Mouse (Mus musculus): ENCODE data around the gene Ssu72.
A peak's percentile ranks its signal among the peaks of the same experiment; 100 is the strongest.
"Not testable (repeated sequence)": the region's sequence is repeated elsewhere in the genome, so short reads cannot be mapped to it uniquely, and the experiment has no call there.

Ssu72 gene

DNA sequence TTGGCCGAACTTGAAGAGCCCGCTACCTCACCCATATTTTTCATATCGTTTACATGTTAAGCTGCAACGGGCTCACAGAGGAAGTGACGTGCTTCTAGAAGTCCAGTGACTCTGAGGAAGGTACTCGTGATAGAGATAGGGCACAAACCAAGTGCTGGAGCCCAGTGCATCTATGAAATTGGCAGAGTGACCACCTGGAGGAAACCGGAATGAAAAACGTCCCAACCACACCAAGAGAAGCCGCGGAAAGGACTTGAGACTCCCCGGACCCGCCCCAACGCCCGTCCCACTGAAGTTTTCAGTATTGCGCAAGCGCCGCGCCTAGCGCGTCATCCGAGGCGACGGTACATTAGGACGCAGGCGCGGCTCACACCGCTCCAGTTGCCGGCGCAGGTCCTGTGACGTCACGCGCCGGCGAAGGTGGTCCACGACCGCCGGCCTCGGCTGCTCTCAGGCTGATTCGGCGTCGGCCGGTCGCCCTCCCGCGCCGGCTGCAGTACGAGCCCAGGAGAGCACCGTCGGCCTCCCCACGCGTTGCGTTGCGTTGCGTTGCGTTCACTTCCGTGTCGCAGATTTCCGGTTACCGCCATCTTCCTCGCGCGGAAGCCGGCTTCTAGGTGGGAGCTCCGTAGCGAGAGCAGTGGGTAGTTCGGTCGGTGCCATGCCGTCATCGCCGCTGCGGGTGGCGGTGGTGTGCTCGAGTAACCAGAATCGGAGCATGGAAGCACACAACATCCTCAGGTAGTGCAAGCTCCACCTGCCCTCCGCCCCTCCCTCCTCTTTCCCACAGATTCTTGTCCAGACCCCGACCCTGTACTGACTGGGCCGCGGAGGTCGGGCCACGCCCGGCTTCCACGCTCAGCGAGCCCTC lies at the start of gene Ssu72:
Ssu72 (plus strand) TSS at position 80 of the 871 bp plus-strand sequence.
- DNase-seq (ENCODE audit: low spot score in 2 of 2) = peak; percentile 89 to 93

DNA sequence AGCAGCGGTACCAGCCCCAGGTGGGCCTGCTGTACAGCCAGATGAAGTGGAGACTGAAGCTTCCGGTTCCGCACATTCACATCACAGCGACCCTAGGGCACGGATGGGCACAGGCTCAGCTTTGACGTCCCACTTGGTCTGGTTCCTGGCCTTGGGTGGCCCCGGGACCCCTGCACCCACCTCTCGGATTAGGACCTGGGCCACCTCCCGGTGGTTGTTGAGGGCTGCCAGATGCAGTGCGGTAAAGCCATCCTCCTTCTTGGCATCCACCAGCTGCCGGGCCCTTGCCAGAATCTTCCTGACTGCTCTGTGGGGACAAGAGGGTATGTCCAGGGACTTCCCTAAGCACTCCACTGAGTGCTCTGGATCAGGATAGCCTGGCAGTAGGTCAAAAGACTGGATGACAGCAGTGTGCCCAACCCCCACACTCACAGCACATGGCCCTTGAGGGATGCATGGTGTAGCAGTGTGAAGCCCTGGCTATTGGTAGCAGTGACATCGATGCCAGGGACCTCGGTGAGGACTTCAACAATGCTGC lies 48.3 kb upstream of the Ssu72 start:
- no peak for DNase-seq (ENCODE audit: low spot score in 2 of 2)

DNA sequence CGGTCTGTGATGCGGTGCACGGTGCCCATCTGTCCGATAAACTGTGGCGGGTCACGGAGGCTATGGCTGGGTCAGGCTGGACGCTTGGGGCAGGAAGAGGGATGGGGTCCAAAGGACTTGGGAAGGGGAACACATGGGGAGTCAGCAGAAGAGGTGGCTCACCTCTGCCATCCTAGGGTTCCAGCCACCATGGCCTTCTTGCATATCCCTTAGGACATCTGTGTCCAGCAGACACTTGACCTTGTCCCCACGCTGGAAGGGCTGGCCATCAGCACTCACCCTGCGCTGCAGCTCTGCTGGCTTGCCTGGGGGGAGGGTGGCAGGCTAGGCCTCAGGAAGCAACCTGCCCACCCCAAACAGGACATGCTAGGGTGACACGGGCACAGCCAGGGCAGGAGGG lies 45.6 kb upstream of the Ssu72 start:
- no peak for DNase-seq (ENCODE audit: low spot score in 2 of 2)

DNA sequence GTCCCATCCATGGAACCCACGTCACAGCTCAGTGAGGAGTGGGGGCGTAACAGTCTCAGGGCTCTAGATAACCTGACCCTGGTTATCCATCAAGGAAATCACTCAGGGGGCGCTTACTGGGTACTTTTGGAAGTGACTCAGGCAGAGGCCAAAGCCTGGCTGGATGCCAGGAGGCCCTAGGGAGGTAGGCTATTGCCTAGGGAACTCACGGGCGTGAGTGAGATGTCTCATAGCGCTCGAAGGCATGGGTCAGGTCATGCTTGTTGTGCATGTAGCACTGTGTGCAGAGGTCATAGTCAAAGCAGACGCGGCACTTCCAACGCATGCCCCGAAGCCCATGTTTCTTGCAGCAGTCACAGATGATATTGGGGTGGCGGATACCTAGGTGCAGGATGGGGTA lies 44.0 kb upstream of the Ssu72 start:
- no peak for DNase-seq (ENCODE audit: low spot score in 2 of 2)

DNA sequence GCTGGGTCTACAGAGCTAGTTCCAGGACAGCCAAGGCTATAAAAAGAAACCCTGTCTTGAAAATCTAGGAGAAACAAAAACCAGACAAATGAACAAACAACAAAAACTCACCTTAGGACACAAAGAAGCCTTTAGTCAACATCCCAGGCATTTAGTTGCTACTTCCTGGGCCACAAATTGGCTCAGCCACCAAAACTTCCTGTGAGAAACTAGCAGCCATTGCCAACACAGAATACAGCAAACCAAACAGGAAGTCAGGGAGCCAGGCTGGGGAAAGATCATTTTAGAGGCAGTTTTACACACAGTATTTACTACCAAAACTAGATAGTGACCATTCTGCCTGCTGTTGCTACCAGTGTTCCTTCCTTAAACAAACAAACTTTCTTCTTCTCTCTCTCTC lies 37.7 kb upstream of the Ssu72 start:
- DNase-seq (ENCODE audit: low spot score in 2 of 2) = no peak

DNA sequence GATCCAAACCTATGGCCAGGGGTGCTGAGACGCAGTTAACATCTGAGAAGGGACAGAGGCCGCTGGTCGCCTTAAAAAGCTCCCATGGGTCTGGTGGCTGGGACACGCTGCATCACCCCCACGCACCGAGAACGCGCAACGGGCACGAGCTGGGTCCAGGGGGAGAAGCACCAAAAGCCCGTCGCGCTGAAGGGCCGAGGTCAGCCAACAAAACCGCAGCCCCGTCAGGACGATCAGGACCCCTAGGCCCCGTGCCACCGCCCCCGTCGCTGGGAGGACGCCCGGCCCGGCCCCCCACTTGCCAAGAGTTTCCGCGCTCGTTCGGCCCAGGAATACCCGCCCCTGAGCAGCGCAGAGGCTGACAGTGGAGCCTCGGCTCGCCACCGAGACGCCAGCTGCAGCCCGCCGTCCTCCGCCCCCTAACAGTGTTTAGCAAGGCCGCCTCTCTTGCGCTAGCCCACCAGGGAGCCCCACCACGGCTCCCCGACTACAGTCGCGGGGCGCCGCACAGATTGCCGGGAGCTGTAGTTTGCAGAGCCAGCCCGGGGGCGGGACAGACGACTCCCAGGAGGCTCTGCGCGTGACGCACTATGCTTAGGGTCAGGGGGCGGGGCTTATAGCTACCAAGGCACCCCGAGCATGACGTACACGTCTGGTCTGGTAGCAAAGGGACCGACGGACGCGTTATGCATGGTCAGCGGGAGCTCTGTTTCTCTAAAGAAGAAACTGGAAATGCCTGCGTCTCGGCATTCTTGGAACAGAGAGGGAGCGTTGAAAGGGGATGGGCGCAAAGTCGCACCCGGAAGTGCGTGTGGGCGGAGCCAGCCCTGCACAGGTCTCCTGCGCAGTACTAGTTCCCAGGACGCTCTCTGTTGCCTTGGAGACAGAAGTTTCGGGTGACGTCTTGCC lies 35.7 kb upstream of the Ssu72 start, which contains the start of gene Mib2:
Mib2 (minus strand) TSS at position 510 of the 909 bp plus-strand sequence.
- DNase-seq (ENCODE audit: low spot score in 2 of 2) = peak; percentile 95 to 96

DNA sequence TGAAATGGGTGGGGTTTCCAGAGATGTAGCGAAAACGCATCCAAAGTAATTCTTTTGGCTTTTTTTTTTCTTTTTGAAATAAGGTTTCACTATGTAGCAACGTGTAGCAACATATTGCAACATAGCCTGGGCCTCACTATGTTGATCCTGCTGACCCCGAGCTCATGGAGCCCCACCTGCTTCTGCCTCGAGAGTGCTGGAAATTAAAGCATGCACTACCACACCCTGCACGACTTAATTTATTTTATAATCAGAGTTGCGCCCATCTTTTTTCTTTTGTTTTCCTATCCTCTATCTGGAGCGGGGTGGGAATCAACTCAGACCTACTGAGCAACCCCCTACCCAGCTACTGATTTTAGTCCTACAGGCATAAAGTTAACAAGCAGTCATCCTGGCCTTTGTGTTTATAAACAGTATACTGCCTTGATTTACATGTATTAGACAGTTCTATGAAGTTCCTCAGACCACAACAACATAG lies 35.0 kb upstream of the Ssu72 start:
- DNase-seq (ENCODE audit: low spot score in 2 of 2) = no peak

DNA sequence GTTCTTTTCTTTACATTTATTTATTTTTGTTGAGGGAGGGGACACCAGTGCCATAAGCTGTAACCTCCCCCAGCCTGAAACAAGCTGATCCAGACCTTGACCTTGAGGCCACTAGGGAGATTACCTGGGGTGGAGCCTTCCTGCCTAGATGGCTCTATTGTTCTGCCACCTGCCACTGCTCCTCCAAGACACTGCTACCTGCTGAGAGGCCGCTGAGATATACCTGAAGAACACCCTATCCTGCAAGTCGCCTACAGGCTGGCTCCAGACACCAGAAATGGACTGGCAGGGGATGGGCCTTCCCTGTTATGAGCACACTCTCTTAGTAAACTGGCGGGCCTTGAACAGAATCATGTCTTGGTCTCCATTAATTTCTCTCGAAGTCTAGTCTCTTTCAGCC lies 34.4 kb upstream of the Ssu72 start:
- not testable (repeated sequence) for DNase-seq (ENCODE audit: low spot score in 2 of 2)

DNA sequence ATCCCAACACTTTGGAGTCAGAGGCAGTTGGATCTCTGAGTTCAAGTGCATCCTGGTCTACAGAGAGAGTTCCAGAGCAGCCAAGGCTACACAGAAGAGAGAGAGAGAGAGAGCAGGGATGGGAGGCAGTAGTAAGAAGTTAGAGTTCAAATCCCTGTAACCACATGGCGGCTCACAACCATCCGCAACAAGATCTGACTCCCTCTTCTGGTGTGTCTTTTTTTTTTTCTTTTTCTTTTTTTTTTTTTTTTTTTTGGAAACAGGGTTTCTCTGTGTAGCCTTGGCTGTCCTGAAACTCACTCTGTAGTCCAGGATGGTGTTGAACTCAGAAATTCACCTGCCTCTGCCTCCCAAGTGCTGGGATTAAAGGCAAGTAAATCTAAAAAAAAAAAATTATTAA lies 32.5 kb upstream of the Ssu72 start:
- no peak for DNase-seq (ENCODE audit: low spot score in 2 of 2)

DNA sequence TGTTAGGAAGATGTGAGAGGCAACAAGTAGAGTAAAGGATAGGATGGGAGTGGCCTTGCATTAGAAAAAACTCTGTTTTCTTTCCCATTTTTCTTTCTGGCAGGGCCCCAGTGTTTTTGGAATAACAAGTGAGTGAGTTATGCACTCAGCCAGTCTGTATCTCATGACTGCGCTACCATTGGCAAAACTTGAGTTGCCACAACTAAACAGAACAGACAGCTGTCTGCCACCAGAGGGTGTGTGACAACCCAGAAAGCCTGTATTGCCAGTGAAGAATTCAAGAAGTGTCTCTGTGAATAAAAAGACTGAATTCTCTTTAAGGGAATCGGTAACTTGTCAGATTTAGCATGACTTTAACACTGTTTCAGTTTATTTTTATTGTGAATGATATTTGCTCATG lies 28.6 kb upstream of the Ssu72 start:
- DNase-seq (ENCODE audit: low spot score in 2 of 2) = no peak

DNA sequence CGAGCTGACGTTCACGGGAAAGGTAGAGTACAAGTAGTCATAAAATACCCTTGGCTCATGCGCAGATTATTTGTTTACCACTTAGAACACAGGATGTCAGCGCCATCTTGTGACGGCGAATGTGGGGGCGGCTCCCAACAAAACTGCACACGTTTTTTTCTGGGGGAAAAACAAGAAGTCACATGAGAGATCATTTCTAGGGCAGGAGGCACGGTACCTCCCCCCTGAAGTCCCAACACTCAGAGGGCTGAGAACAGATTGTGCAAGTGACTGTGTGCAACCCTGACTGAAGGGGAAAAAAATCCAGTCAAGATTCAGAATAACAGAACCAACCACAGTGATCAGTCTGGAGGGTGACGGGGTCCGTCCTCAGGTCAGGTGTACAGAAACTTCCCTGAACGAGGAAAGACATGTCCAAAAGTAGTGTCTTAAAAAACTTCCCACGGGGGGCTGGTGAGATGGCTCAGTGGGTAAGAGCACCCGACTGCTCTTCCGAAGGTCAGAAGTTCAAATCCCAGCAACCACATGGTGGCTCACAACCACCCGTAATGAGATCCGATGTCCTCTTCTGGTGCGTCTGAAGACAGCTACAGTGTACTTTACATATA lies 20.8 kb upstream of the Ssu72 start:
- not testable (repeated sequence) for DNase-seq (ENCODE audit: low spot score in 2 of 2)

DNA sequence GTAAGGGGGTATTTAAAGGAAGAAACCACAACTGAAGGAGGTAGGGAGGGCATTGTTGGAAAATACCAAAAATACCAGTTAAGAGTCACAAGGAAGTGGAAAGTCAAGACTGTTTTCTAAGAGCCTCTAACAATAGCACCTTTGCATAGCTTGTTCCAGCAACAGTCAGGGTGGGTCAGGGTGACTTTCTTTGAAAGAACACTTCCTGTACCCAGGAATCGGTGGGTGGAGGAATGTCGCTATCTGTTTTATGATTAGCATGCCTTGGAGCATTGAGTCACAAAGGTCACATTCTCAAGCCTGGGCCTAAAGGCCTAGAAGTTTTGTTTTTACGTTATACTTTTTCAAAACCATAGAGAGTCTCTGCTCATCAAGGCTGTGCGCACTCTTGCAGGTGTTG lies 16.8 kb upstream of the Ssu72 start:
- not testable (repeated sequence) for DNase-seq (ENCODE audit: low spot score in 2 of 2)

DNA sequence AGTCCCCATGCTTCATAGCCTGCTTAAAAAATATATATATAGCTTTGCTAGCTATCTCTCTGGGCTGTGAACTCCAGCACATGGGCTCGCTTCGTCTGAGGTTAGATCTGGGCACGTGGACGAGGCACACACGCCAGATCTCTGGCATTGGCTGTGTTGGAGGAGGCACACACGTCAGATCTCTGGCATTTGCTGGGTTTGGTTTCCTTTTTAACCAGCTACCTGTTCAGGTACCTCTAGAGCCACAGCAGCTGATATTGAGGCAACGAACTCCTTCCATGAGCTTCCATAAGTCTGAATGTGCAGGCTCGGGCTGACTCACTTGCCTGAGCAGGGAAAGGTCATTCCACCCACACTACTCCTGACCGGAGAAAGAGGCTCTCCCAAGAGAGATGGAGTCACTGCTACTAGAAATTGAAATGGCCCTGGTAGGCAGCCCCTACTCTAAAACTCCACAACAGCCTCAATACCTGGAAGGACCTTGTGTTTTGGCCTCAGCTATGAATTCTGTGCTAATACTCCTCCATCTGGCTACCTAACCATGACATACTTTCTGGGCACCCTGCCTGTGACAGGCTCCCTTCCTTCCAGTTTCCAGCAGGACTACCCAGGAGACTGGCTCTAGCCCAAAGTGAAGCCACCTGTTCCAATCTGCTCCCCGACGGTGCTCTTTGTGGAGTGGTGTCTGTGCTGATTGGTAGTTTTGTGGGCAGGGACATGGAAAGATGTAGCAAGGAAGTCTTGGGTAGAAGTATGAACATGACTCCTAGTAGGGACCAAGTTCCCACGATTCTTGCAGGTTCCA lies 13.8 kb upstream of the Ssu72 start:
- DNase-seq (ENCODE audit: low spot score in 2 of 2) = no peak

DNA sequence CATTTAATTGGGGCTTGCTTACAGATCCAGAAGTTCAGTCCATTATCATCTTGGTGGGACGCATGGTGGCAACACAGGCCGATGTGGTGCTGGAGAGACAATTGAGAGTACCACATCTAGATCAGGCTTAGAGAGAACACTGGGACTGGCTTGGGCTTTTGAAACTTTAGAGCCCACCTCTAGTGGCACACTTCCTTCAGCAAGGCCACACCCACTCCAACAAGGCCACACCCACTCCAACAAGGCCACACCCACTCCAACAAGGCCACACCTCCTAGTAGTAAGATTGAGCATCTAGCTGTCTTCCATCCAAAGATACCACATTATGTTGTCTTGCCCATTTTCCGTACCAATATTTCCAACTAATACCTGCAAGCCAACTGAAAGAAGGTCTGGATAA lies 12.2 kb upstream of the Ssu72 start:
- no peak for DNase-seq (ENCODE audit: low spot score in 2 of 2)

DNA sequence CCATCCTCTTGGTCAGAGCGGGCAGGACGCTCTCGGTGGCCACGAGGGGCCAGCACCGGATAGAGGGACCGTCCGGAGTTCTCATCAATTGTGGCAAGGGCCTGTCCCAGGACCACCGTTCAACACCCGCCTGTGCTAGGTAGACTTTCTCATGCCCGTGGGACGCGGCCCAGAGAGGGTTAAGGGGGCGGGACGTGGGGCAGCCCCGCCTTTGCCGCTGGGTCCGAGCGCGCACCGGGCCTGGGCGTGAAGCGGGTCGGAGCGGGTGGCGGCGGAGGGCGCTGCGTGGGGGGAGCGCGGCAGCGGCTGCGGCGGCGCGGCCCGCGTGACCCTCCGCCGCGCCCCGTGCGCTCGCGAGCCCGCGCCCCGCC lies 10.5 kb upstream of the Ssu72 start, which contains the start of gene Fndc10:
Fndc10 (plus strand) TSS at position 232 of the 371 bp plus-strand sequence.
- peak; percentile 62 to 66 for DNase-seq (ENCODE audit: low spot score in 2 of 2)

DNA sequence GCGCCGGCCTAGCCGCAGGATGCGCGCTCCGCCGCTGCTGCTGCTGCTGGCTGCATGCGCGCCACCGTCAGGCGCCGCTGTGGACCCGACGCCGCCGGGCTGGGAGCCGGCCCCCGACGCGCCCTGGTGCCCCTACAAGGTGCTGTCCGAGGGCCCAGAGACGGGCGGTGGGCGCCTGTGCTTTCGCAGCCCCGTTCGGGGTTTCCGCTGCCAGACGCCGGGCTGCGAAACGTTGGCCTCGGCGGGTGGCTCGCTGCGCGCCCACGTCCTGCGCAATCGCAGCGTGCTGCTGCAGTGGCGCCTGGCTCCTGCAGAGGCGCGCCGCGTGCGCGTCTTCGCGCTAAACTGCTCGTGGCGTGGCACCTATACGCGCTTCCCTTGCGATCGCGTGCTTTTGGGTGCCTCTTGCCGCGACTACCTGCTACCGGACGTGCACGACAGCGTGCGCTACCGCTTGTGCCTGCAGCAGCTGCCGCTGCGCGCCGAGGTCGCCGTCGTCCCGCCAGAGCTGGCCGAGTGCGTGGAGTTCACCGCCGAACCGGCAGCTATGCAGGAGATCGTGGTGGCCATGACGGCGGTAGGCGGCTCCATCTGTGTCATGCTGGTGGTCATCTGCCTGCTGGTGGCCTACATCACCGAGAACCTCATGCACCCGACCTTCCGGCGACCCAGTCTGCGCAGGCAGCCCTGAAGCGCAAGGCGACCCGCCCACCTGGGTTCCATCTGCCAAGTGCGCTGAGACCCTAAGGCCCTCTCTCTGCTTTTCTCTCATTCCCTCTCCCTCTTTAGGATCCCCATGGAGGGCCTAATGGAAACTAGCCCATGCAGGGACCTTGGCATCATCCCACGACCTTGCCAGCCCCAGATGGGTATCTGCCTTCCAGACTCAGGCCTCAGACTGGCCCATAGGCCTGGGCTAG lies 9.9 kb upstream of the Ssu72 start:
- DNase-seq (ENCODE audit: low spot score in 2 of 2) = peak; percentile 72

DNA sequence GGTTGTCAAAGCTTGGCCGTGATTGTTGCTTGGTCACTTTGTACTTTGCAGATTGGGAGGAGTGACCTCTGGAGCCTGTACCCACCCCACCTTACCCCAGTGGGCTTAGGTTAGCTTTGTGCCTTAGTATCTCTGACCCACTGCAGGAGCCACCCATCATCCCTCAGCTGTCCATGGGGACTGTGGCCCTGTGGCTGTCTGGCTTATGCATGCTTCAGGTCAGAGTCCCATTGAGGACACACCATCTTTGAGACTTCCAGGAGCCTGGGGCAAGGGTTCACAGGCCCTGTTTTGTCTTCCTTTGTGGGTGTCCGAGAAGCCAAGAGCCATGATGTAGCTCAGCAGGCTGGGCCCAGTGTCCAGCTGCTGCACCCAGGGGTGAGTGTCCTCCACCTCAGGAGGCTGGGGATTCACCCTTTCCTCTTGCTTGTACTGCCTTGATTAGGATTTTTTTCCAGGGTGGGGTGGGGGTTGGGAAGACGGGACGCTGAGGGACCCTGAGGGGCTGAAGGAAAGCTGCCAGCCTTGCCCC lies 9.0 kb upstream of the Ssu72 start:
- DNase-seq (ENCODE audit: low spot score in 2 of 2) = no peak

DNA sequence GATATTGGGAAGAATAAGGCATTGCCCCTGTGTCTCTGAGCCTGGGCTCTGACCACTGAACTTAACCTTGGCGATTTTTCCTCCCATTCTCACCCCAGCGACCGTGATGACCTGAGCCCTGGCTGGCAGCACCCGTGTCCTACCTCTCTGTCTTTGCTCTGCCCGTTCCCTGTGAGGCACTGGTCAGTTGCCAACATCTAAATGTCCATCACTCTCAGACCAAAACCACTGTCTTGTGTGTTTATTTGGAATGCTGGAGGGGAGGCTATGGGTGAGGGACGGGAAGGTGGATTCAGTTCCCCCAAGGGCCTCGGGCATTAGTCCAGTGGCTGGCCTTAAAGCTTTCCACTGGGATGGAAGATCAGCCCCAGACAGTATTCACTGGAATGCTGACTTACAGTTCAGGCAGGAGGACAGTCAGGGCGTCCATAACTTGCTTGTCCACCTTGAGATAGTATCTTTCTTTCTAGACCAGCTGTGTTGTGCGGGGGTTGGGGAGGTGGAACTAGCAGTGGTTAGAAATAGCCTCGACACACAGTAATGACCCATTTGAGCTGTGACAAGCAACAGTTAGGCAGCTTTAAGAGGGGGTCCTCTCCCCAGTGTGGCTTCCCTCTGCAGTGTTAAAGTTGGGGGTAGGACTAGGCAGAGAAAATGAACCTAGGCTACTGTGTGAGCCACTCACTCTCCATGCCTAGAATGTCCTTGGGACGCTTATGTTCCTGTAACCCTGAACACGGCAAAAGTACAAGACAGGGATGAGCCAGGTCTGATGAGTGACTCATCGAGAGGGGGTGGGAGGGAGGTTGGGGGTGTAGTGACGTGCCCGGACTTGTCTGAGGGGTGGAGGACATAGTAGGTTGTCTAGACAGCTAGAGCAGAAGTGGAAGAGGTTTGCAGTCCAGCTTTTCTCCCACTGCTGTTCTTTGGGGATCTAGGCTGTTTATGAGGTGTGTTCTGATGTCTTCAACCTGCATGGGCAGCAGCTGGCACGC lies 8.0 kb upstream of the Ssu72 start:
- no peak for DNase-seq (ENCODE audit: low spot score in 2 of 2)
